8 mouse cellular contexts compared by ENCODE assay signal in genomic region chr11:75168590-75169361, GRCm38 (mm10). TPM values are rescaled to one million over a fixed set of nuclear protein-coding genes. Genes with fewer than 3 reads are reported as not detected.
DNase-seq lines count a peak whose midpoint lies in the region; ATAC-seq and TF ChIP-seq lines count a peak whose summit lies in the region.

No protein-coding gene starts in this region.

- no peaks in the 10 kb centered on the region for H3K9me3 ChIP-seq in embryonic facial prominence, embryonic 13.5 days
- H3K9me3 ChIP-seq in heart, embryonic 14.5 days (ENCODE audit: control insufficient read depth, low read length): no peaks in the 10 kb centered on the region
- H3K9me3 ChIP-seq in kidney, embryonic 16.5 days (ENCODE audit: low read length): no peaks in the 10 kb centered on the region
- H3K9me3 ChIP-seq in liver, postnatal 0 days (ENCODE audit: low read length): no peaks in the 10 kb centered on the region
- H3K9me3 ChIP-seq in neural tube, embryonic 15.5 days (replicated peaks): no peaks in the 10 kb centered on the region

- under 1% methylated on average over 83 of the region's 83 CpGs for WGBS in embryonic facial prominence, embryonic 13.5 days
- under 1% methylated on average over 74 of the region's 83 CpGs for WGBS in heart, embryonic 14.5 days
- WGBS in kidney, embryonic 16.5 days: 0% methylated on average over 75 of the region's 83 CpGs
- under 1% methylated on average over 70 of the region's 83 CpGs for WGBS in liver, postnatal 0 days (ENCODE audit: insufficient replicate concordance)
- under 1% methylated on average over 83 of the region's 83 CpGs for WGBS in neural tube, embryonic 15.5 days

- H3K4me1 ChIP-seq in embryonic facial prominence, embryonic 13.5 days: peaks cover 84% of the 10 kb centered on the region
- H3K4me1 ChIP-seq in heart, embryonic 14.5 days (ENCODE audit: control insufficient read depth in 2 of 2, insufficient read depth in 2 of 2, low read length in 2 of 2): peaks cover 10 to 68% of the 10 kb centered on the region in 2 experiments; a peak in 3 of 4 replicates
- peaks cover 66% of the 10 kb centered on the region for H3K4me1 ChIP-seq in kidney, embryonic 16.5 days (ENCODE audit: insufficient read depth, low read length)
- H3K4me1 ChIP-seq in liver, postnatal 0 days (ENCODE audit: insufficient read depth): peaks cover 66% of the 10 kb centered on the region
- H3K4me1 ChIP-seq in neural tube, embryonic 15.5 days: peaks cover 90% of the 10 kb centered on the region

- H3K27me3 ChIP-seq in embryonic facial prominence, embryonic 13.5 days: peaks cover 100% of the 10 kb centered on the region
- peaks cover 67% of the 10 kb centered on the region for H3K27me3 ChIP-seq in heart, embryonic 14.5 days (ENCODE audit: control insufficient read depth, insufficient read depth, low read length)
- H3K27me3 ChIP-seq in kidney, embryonic 16.5 days (ENCODE audit: insufficient read depth, low read length): peaks cover 78% of the 10 kb centered on the region
- H3K27me3 ChIP-seq in liver, postnatal 0 days (ENCODE audit: insufficient read depth, low read length): peaks cover 96% of the 10 kb centered on the region
- H3K27me3 ChIP-seq in neural tube, embryonic 15.5 days (replicated peaks): peaks cover 54% of the 10 kb centered on the region

- peak overlapping the region; percentile 74 for H3K9ac ChIP-seq in embryonic facial prominence, embryonic 13.5 days
- peak overlapping the region; percentile 81 for H3K9ac ChIP-seq in heart, embryonic 14.5 days (ENCODE audit: low read length)
- H3K9ac ChIP-seq in kidney, embryonic 16.5 days (replicated peaks; ENCODE audit: low read length): peak overlapping the region; percentile 77
- H3K9ac ChIP-seq in liver, postnatal 0 days (replicated peaks): peak overlapping the region; percentile 65
- H3K9ac ChIP-seq in neural tube, embryonic 15.5 days (replicated peaks): peak overlapping the region; percentile 61

- peak overlapping the region; percentile 60 for H3K4me3 ChIP-seq in embryonic facial prominence, embryonic 13.5 days
- peak overlapping the region; percentile 58 to 65 for H3K4me3 ChIP-seq in heart, embryonic 14.5 days (ENCODE audit: control insufficient read depth in 1 of 2, insufficient read depth in 1 of 2, low read depth in 1 of 2, low read length in 2 of 2)
- H3K4me3 ChIP-seq in kidney, embryonic 16.5 days (ENCODE audit: low read length): peak overlapping the region; percentile 76
- peak overlapping the region; percentile 62 for H3K4me3 ChIP-seq in liver, postnatal 0 days (ENCODE audit: low read depth, low read length)
- peak overlapping the region; percentile 53 for H3K4me3 ChIP-seq in neural tube, embryonic 15.5 days (replicated peaks)

- no peak for TF ChIP-seq EP300 in liver, postnatal 0 days (IDR thresholded peaks at IDR 0.05; ENCODE audit: low read depth)

- ATAC-seq in embryonic facial prominence, embryonic 13.5 days (ENCODE audit: insufficient number of reproducible peaks, insufficient read depth, low FRiP score, low TSS enrichment, low read depth): no peak
- ATAC-seq in heart, embryonic 14.5 days (ENCODE audit: insufficient number of reproducible peaks, insufficient read depth, low FRiP score, low read depth): peak; percentile 15; the same call in 1 of the 2 replicates
- peak; percentile 27; the same call in 1 of the 2 replicates for ATAC-seq in kidney, embryonic 16.5 days (ENCODE audit: low FRiP score, low TSS enrichment)
- ATAC-seq in liver, postnatal 0 days: peak; percentile 35; the same call in 1 of the 2 replicates
- ATAC-seq in neural tube, embryonic 15.5 days (ENCODE audit: low FRiP score): peak; percentile 16; the same call in 1 of the 2 replicates

- peak; percentile 89 for DNase-seq in CD4-positive helper T cell, adult 2 months (ENCODE audit: low read depth, low spot score)
- DNase-seq in adrenal gland, postnatal 14 days: peak; percentile 92
- peak; percentile 88 for DNase-seq in liver, postnatal 0 days
- DNase-seq in thymus, adult 18-20 months: peak; percentile 64 to 71

- peaks cover 10% of the 10 kb centered on the region for H3K36me3 ChIP-seq in embryonic facial prominence, embryonic 13.5 days
- peaks cover 24% of the 10 kb centered on the region for H3K36me3 ChIP-seq in heart, embryonic 14.5 days (ENCODE audit: control insufficient read depth, insufficient read depth, low read length)
- peaks cover 5% of the 10 kb centered on the region; the same call in 1 of the 2 replicates for H3K36me3 ChIP-seq in kidney, embryonic 16.5 days (ENCODE audit: insufficient read depth, low read length)
- H3K36me3 ChIP-seq in liver, postnatal 0 days (replicated peaks; ENCODE audit: insufficient read depth, low read length): no peaks in the 10 kb centered on the region; the same call in 1 of the 2 replicates
- no peaks in the 10 kb centered on the region for H3K36me3 ChIP-seq in neural tube, embryonic 15.5 days

- peak overlapping the region; percentile 68 for H3K27ac ChIP-seq in embryonic facial prominence, embryonic 13.5 days
- H3K27ac ChIP-seq in heart, embryonic 14.5 days (replicated peaks in 1 of 2; ENCODE audit: control insufficient read depth in 1 of 2, insufficient read depth in 1 of 2, low read depth in 2 of 2, low read length in 2 of 2): peak overlapping the region; percentile 34 to 82; a peak in 3 of 4 replicates
- peak overlapping the region; percentile 92 for H3K27ac ChIP-seq in kidney, embryonic 16.5 days (ENCODE audit: low read length)
- peak overlapping the region; percentile 57 for H3K27ac ChIP-seq in liver, postnatal 0 days (ENCODE audit: low read depth)
- H3K27ac ChIP-seq in neural tube, embryonic 15.5 days (replicated peaks): peak overlapping the region; percentile 63

- TF ChIP-seq CTCF in liver, postnatal 0 days (IDR thresholded peaks at IDR 0.05; ENCODE audit: low read depth): peak; percentile 97

- peak overlapping the region; percentile 94 for H3K4me2 ChIP-seq in embryonic facial prominence, embryonic 13.5 days
- peak overlapping the region; percentile 98 for H3K4me2 ChIP-seq in heart, embryonic 14.5 days (ENCODE audit: low read length)
- H3K4me2 ChIP-seq in kidney, embryonic 16.5 days (replicated peaks; ENCODE audit: low read depth, low read length): peak overlapping the region; percentile 90
- H3K4me2 ChIP-seq in liver, postnatal 0 days (ENCODE audit: low read depth, low read length): peak overlapping the region; percentile 91
- H3K4me2 ChIP-seq in neural tube, embryonic 15.5 days: peak overlapping the region; percentile 99

RNA-seq across cellular contexts. Expression of gene Hic1, which starts 0.5 kb away (rescaled TPM):
- 14.5 and 17.0 TPM in 2 replicates for total RNA-seq in adrenal gland, postnatal 14 days (2021)
- polyA plus RNA-seq in embryonic facial prominence, embryonic 13.5 days (2015; fragmentation: Nextera tagmentation; extraction: Ambion mirVana): 8.2 and 9.7 TPM in 2 replicates
- 6.4 and 6.8 TPM in 2 replicates for polyA plus RNA-seq in heart, embryonic 14.5 days (2014; fragmentation: Nextera tagmentation; extraction: Ambion mirVana)
- polyA plus RNA-seq in kidney, embryonic 16.5 days (2015; fragmentation: Nextera tagmentation; extraction: Ambion mirVana): 16.1 and 16.2 TPM in 2 replicates
- polyA plus RNA-seq in liver, postnatal 0 days (2015; fragmentation: Nextera tagmentation; extraction: Ambion mirVana): 1.1 and 1.5 TPM in 2 replicates
- 5.3 and 10.7 TPM in 2 replicates for polyA plus RNA-seq in neural tube, embryonic 15.5 days (2015; fragmentation: Nextera tagmentation; extraction: Ambion mirVana)

RNA-seq across cellular contexts. Expression of gene Ovca2, which starts 9.9 kb away (rescaled TPM):
- total RNA-seq in adrenal gland, postnatal 14 days (2021): 14.5 and 15.8 TPM in 2 replicates
- 28.7 and 30.4 TPM in 2 replicates for polyA plus RNA-seq in embryonic facial prominence, embryonic 13.5 days (2015; fragmentation: Nextera tagmentation; extraction: Ambion mirVana)
- polyA plus RNA-seq in heart, embryonic 14.5 days (2014; fragmentation: Nextera tagmentation; extraction: Ambion mirVana): 19.4 and 19.7 TPM in 2 replicates
- polyA plus RNA-seq in kidney, embryonic 16.5 days (2015; fragmentation: Nextera tagmentation; extraction: Ambion mirVana): 26.1 and 26.9 TPM in 2 replicates
- polyA plus RNA-seq in liver, postnatal 0 days (2015; fragmentation: Nextera tagmentation; extraction: Ambion mirVana): 12.4 and 13.6 TPM in 2 replicates
- 12.6 and 15.4 TPM in 2 replicates for polyA plus RNA-seq in neural tube, embryonic 15.5 days (2015; fragmentation: Nextera tagmentation; extraction: Ambion mirVana)

RNA-seq across cellular contexts. Expression of gene Dph1, which starts 22.3 kb away (rescaled TPM):
- 22.3 and 28.5 TPM in 2 replicates for total RNA-seq in adrenal gland, postnatal 14 days (2021)
- polyA plus RNA-seq in embryonic facial prominence, embryonic 13.5 days (2015; fragmentation: Nextera tagmentation; extraction: Ambion mirVana): 20.8 and 24.5 TPM in 2 replicates
- 23.1 and 23.7 TPM in 2 replicates for polyA plus RNA-seq in heart, embryonic 14.5 days (2014; fragmentation: Nextera tagmentation; extraction: Ambion mirVana)
- polyA plus RNA-seq in kidney, embryonic 16.5 days (2015; fragmentation: Nextera tagmentation; extraction: Ambion mirVana): 28.2 and 28.4 TPM in 2 replicates
- 10.9 and 13.0 TPM in 2 replicates for polyA plus RNA-seq in liver, postnatal 0 days (2015; fragmentation: Nextera tagmentation; extraction: Ambion mirVana)
- 13.8 and 16.2 TPM in 2 replicates for polyA plus RNA-seq in neural tube, embryonic 15.5 days (2015; fragmentation: Nextera tagmentation; extraction: Ambion mirVana)

RNA-seq across cellular contexts. Expression of gene Rtn4rl1, which starts 24.8 kb away (rescaled TPM):
- total RNA-seq in adrenal gland, postnatal 14 days (2021): 29.5 and 32.6 TPM in 2 replicates
- 6.0 and 7.1 TPM in 2 replicates for polyA plus RNA-seq in embryonic facial prominence, embryonic 13.5 days (2015; fragmentation: Nextera tagmentation; extraction: Ambion mirVana)
- 17.0 and 17.3 TPM in 2 replicates for polyA plus RNA-seq in heart, embryonic 14.5 days (2014; fragmentation: Nextera tagmentation; extraction: Ambion mirVana)
- polyA plus RNA-seq in kidney, embryonic 16.5 days (2015; fragmentation: Nextera tagmentation; extraction: Ambion mirVana): 3.8 and 5.0 TPM in 2 replicates
- polyA plus RNA-seq in liver, postnatal 0 days (2015; fragmentation: Nextera tagmentation; extraction: Ambion mirVana): 1.5 and 2.0 TPM in 2 replicates
- polyA plus RNA-seq in neural tube, embryonic 15.5 days (2015; fragmentation: Nextera tagmentation; extraction: Ambion mirVana): 12.6 and 13.7 TPM in 2 replicates
